Mouse (Mus musculus) lung, embryonic 15.5 days (tissue): ENCODE data around the gene Zfp212. TPM values are rescaled to one million over a fixed set of nuclear protein-coding genes. Genes with fewer than 3 reads are reported as not detected.

Experiments used
- ATAC-seq: fragments of 200-750 bp; cut with Nextera tagmentation; 2 replicates; pipeline ENCODE4 v1.8.0; 2017; ENCODE audit warnings: moderate number of reproducible peaks, borderline replicate concordance; ENCODE audit not compliant: low FRiP score, low TSS enrichment; ENCODE audit errors: extremely low read depth
- H3K27ac ChIP-seq: fragments of 300-500 bp; sonication (generic); 2 replicates; pipeline ENCODE4 v1.5.1; 2015; ENCODE audit warnings: moderate library complexity, mild to moderate bottlenecking, inconsistent platforms
- H3K27me3 ChIP-seq: fragments of 300-500 bp; sonication (generic); 2 replicates; pipeline ENCODE4 v1.6.1; 2015; ENCODE audit warnings: inconsistent platforms
- H3K36me3 ChIP-seq: fragments of 300-500 bp; sonication (generic); 2 replicates; pipeline ENCODE4 v1.6.1; 2015; ENCODE audit warnings: inconsistent platforms
- H3K4me1 ChIP-seq: fragments of 300-500 bp; sonication (generic); 2 replicates; pipeline ENCODE4 v1.6.1; 2015; ENCODE audit warnings: inconsistent platforms
- H3K4me2 ChIP-seq: fragments of 300-500 bp; sonication (generic); 2 replicates; pipeline ENCODE4 v1.6.1; 2015; ENCODE audit warnings: inconsistent platforms, mild to moderate bottlenecking, moderate library complexity
- H3K4me3 ChIP-seq: fragments of 300-500 bp; sonication (generic); 2 replicates; pipeline ENCODE4 v1.5.1; 2015; ENCODE audit warnings: mild to moderate bottlenecking, inconsistent platforms
- H3K9ac ChIP-seq: fragments of 300-500 bp; sonication (generic); 2 replicates; pipeline ENCODE4 v1.6.1; 2015; ENCODE audit warnings: inconsistent platforms
- H3K9me3 ChIP-seq: fragments of 300-500 bp; sonication (generic); 2 replicates; pipeline ENCODE4 v1.6.1; 2016; ENCODE audit warnings: inconsistent platforms
- WGBS: fragments of 180-500 bp; shearing (Covaris S2); methylation state at CpG from one replicate; pipeline ENCODE4 v1.1.7; 2015; 5-methylcytosine and 5-hydroxymethylcytosine counted together
- polyA plus RNA-seq: library from polyadenylated mRNA; unstranded; fragments of >200 nt; fragmentation: Nextera tagmentation; extraction: Ambion mirVana; gene quantifications from 2 replicates; pipeline ENCODE4 v1.2.1, GENCODE M21; 2015

Gene Zfp212
- 18.0 and 18.6 TPM in 2 replicates for polyA plus RNA-seq

GRCm38 (mm10) chr6:47920447-47921340, at the start of gene Zfp212:
Gene Zfp212 (plus strand): TSS chr6:47920476.
- WGBS = under 1% methylated on average over 67 of the region's 67 CpGs

GRCm38 (mm10) chr6:47872266-47872665, 48.0 kb upstream of the Zfp212 start:
- no peak overlapping the region for H3K27ac ChIP-seq
- 94% methylated on average over 5 of the region's 5 CpGs for WGBS
- no peak overlapping the region for H3K4me2 ChIP-seq
- H3K4me3 ChIP-seq = no peak overlapping the region
- H3K9ac ChIP-seq = no peak overlapping the region
- no peaks in the 10 kb centered on the region for H3K4me1 ChIP-seq
- H3K36me3 ChIP-seq = peaks cover 10% of the 10 kb centered on the region
- no peaks in the 10 kb centered on the region for H3K9me3 ChIP-seq
- H3K27me3 ChIP-seq = no peaks in the 10 kb centered on the region
- no peak for ATAC-seq

More at GRCm38 (mm10) chr6:47920447-47921340, at the start of gene Zfp212:
- Histone ChIP-seq H3K27me3 (no peaks in the 10 kb centered on the region), H3K4me3 (peak within 1 kb of the TSS; percentile 67), H3K9me3 (no peaks in the 10 kb centered on the region), H3K4me1 (peaks cover 15% of the 10 kb centered on the region), H3K9ac (peak within 1 kb of the TSS; percentile 71), H3K36me3 (no peaks in the 10 kb centered on the region), H3K27ac (peak within 1 kb of the TSS; percentile 98), H3K4me2 (peak within 1 kb of the TSS; percentile 74)
- peak; percentile 93 for ATAC-seq

GRCm38 (mm10) chr6:47877058-47877457, 43.2 kb upstream of the Zfp212 start, which contains the start of gene Zfp282:
Gene Zfp282 (plus strand): TSS chr6:47877204.
- no peaks in the 10 kb centered on the region for H3K27me3 ChIP-seq
- 5% methylated on average over 9 of the region's 9 CpGs for WGBS
- peaks cover 19% of the 10 kb centered on the region for H3K4me1 ChIP-seq
- no peak for ATAC-seq
- H3K9ac ChIP-seq = peak within 1 kb of the TSS; percentile 91
- peak within 1 kb of the TSS; percentile 77 for H3K4me2 ChIP-seq
- peak within 1 kb of the TSS; percentile 96 for H3K4me3 ChIP-seq
- H3K36me3 ChIP-seq = peaks cover 22% of the 10 kb centered on the region
- H3K9me3 ChIP-seq = no peaks in the 10 kb centered on the region
- peak within 1 kb of the TSS; percentile 99 for H3K27ac ChIP-seq

- Histone ChIP-seq H3K27ac (peak overlapping the region; percentile 99), H3K27me3 (no peaks in the 10 kb centered on the region), H3K4me3 (peak overlapping the region; percentile 96), H3K4me1 (peaks cover 19% of the 10 kb centered on the region), H3K9me3 (no peaks in the 10 kb centered on the region), H3K36me3 (peaks cover 28% of the 10 kb centered on the region), H3K4me2 (peak overlapping the region; percentile 77), H3K9ac (peak overlapping the region; percentile 91)
- under 1% methylated on average over 71 of the region's 71 CpGs for WGBS
- ATAC-seq = peak; percentile 96
Observed at GRCm38 (mm10) chr6:47877461-47878132, 42.7 kb upstream of the Zfp212 start.

- Histone ChIP-seq H3K9me3 (no peaks in the 10 kb centered on the region), H3K36me3 (peaks cover 33% of the 10 kb centered on the region), H3K9ac (peak overlapping the region; percentile 91), H3K4me2 (peak overlapping the region; percentile 77), H3K27ac (peak overlapping the region; percentile 99), H3K4me1 (peaks cover 19% of the 10 kb centered on the region), H3K27me3 (no peaks in the 10 kb centered on the region), H3K4me3 (peak overlapping the region; percentile 96)
- no peak for ATAC-seq
- 0% methylated on average over 11 of the region's 11 CpGs for WGBS
Observed at GRCm38 (mm10) chr6:47878133-47878514, 42.2 kb upstream of the Zfp212 start.

GRCm38 (mm10) chr6:47878593-47878992, 41.7 kb upstream of the Zfp212 start:
- WGBS = 30% methylated on average over 3 of the region's 3 CpGs
- no peak for ATAC-seq
- H3K9me3 ChIP-seq = no peaks in the 10 kb centered on the region
- H3K4me3 ChIP-seq = peak overlapping the region; percentile 96
- peak overlapping the region; percentile 99 for H3K27ac ChIP-seq
- H3K27me3 ChIP-seq = no peaks in the 10 kb centered on the region
- peaks cover 19% of the 10 kb centered on the region for H3K4me1 ChIP-seq
- peaks cover 38% of the 10 kb centered on the region for H3K36me3 ChIP-seq
- peak overlapping the region; percentile 91 for H3K9ac ChIP-seq
- peak overlapping the region; percentile 77 for H3K4me2 ChIP-seq

GRCm38 (mm10) chr6:47879049-47879716, 41.1 kb upstream of the Zfp212 start:
- H3K9ac ChIP-seq = peak overlapping the region; percentile 91
- peaks cover 43% of the 10 kb centered on the region for H3K36me3 ChIP-seq
- WGBS = 56% methylated on average over 4 of the region's 4 CpGs
- H3K9me3 ChIP-seq = no peaks in the 10 kb centered on the region
- no peaks in the 10 kb centered on the region for H3K27me3 ChIP-seq
- H3K4me1 ChIP-seq = peaks cover 19% of the 10 kb centered on the region
- no peak for ATAC-seq
- peak overlapping the region; percentile 96 for H3K4me3 ChIP-seq
- H3K27ac ChIP-seq = no peak overlapping the region
- H3K4me2 ChIP-seq = peak overlapping the region; percentile 77

- H3K4me1 ChIP-seq = peaks cover 19% of the 10 kb centered on the region
- H3K36me3 ChIP-seq = peaks cover 52% of the 10 kb centered on the region
- no peaks in the 10 kb centered on the region for H3K27me3 ChIP-seq
- no peaks in the 10 kb centered on the region for H3K9me3 ChIP-seq
- no peak overlapping the region for H3K4me2 ChIP-seq
- H3K9ac ChIP-seq = no peak overlapping the region
- no peak for ATAC-seq
- no peak overlapping the region for H3K27ac ChIP-seq
- 83% methylated on average over 10 of the region's 10 CpGs for WGBS
- no peak overlapping the region for H3K4me3 ChIP-seq
Observed at GRCm38 (mm10) chr6:47880166-47880565, 40.1 kb upstream of the Zfp212 start.

GRCm38 (mm10) chr6:47888812-47889383, 31.4 kb upstream of the Zfp212 start:
- Histone ChIP-seq H3K27ac (no peak overlapping the region), H3K9me3 (no peaks in the 10 kb centered on the region), H3K27me3 (no peaks in the 10 kb centered on the region), H3K4me2 (no peak overlapping the region), H3K9ac (no peak overlapping the region), H3K4me1 (no peaks in the 10 kb centered on the region), H3K4me3 (no peak overlapping the region), H3K36me3 (peaks cover 69% of the 10 kb centered on the region)
- WGBS = 87% methylated on average over 8 of the region's 8 CpGs
- no peak for ATAC-seq

GRCm38 (mm10) chr6:47899416-47899815, 20.9 kb upstream of the Zfp212 start:
- Histone ChIP-seq H3K4me2 (no peak overlapping the region), H3K27me3 (no peaks in the 10 kb centered on the region), H3K27ac (no peak overlapping the region), H3K9me3 (0 out of 2 replicates have a peak, but pooled peaks cover under 1% of the 10 kb centered on the region), H3K4me3 (no peak overlapping the region), H3K36me3 (peaks cover 69% of the 10 kb centered on the region), H3K4me1 (no peaks in the 10 kb centered on the region), H3K9ac (no peak overlapping the region)
- WGBS = 90% methylated on average over 6 of the region's 6 CpGs
- no peak for ATAC-seq

- H3K4me1 ChIP-seq = no peaks in the 10 kb centered on the region
- 0 out of 2 replicates have a peak, but pooled peaks cover 3% of the 10 kb centered on the region for H3K9me3 ChIP-seq
- 80% methylated on average over 4 of the region's 4 CpGs for WGBS
- ATAC-seq = no peak
- no peak overlapping the region for H3K4me2 ChIP-seq
- peaks cover 95% of the 10 kb centered on the region for H3K36me3 ChIP-seq
- no peaks in the 10 kb centered on the region for H3K27me3 ChIP-seq
- no peak overlapping the region for H3K4me3 ChIP-seq
- no peak overlapping the region for H3K9ac ChIP-seq
- H3K27ac ChIP-seq = no peak overlapping the region
Observed at GRCm38 (mm10) chr6:47903587-47903986, 16.7 kb upstream of the Zfp212 start.
